Mouse (Mus musculus): ENCODE measurements at regions not wholly inside any gene's neighbourhood (a gene's known extent, or its start where the extent isn't known, plus 50 kb on each side); places are given as distances from the start of the nearest gene placed in this dataset.

DNA sequence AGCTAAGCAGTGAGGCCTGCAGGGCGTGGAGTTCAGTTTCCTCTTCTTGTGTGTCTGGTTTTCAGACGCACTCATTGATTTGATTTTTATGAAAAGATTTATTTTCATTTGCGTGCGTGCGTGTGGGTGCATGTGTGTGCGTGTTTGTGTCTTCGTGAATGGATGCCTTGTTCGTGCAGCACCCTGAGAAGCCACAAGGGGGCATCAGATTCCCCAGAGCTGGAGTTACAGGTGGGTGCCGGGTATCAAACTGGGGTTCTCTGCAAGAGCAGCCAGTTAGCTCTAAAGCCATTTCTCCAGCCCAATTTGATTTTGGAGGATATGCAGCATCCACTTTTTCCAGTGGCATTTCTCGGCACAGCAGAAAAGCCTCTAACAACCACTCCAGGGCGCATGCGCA, 185.4 kb upstream of the Kcnab2 start:
- TF ChIP-seq CTCF (IDR thresholded peaks at IDR 0.05; ENCODE audit: low read depth, low read length) = no peak
- TF ChIP-seq GATA1 (IDR thresholded peaks at IDR 0.05; ENCODE audit: borderline replicate concordance, low read length) = no peak
- no peak for TF ChIP-seq GATA2 (IDR thresholded peaks at IDR 0.05; ENCODE audit: borderline replicate concordance, low read depth, low read length)

All from G1E (cell line).